Mouse (Mus musculus) thymus, postnatal 36 days (tissue): ENCODE measurements around the gene Lama5.

ENCODE experiments used
- DNase-seq, 2 experiments: peaks; one replicate each; pipeline ENCODE4 v3.0.0; 2022; ENCODE audit warnings: mixed read lengths in 2 of 2

The Lama5 gene

GRCm38 (mm10) chr2:180222250-180222649 lies 3.4 kb downstream of the Lama5 start:
- DNase-seq = no peak

- DNase-seq = no peak
Observed at GRCm38 (mm10) chr2:180221051-180221450, 4.6 kb downstream of the Lama5 start.

- DNase-seq = no peak
Observed at GRCm38 (mm10) chr2:180220165-180220564, 5.5 kb downstream of the Lama5 start.

- no peak for DNase-seq
Observed at GRCm38 (mm10) chr2:180219145-180219943, 6.3 kb downstream of the Lama5 start.

GRCm38 (mm10) chr2:180218677-180219076 lies 7.0 kb downstream of the Lama5 start:
- DNase-seq = no peak

GRCm38 (mm10) chr2:180218241-180218640 lies 7.4 kb downstream of the Lama5 start:
- no peak for DNase-seq

- DNase-seq = no peak
Observed at GRCm38 (mm10) chr2:180217587-180217986, 8.1 kb downstream of the Lama5 start.

- no peak for DNase-seq
Observed at GRCm38 (mm10) chr2:180216921-180217320, 8.7 kb downstream of the Lama5 start.

- DNase-seq = no peak
Observed at GRCm38 (mm10) chr2:180215951-180216350, 9.7 kb downstream of the Lama5 start.

- DNase-seq = no peak
Observed at GRCm38 (mm10) chr2:180215011-180215461, 10.6 kb downstream of the Lama5 start.

- DNase-seq = no peak
Observed at GRCm38 (mm10) chr2:180214352-180214978, 11.2 kb downstream of the Lama5 start.

- DNase-seq = peak in 1 of 2 experiments; percentile 0
Observed at GRCm38 (mm10) chr2:180212255-180212654, 13.4 kb downstream of the Lama5 start.

- DNase-seq = no peak
Observed at GRCm38 (mm10) chr2:180208976-180209375, 16.7 kb downstream of the Lama5 start.

- peak; percentile 16 to 23 for DNase-seq
Observed at GRCm38 (mm10) chr2:180207840-180208239, 17.8 kb downstream of the Lama5 start.

GRCm38 (mm10) chr2:180205956-180206280 lies 19.7 kb downstream of the Lama5 start:
- DNase-seq = no peak

GRCm38 (mm10) chr2:180205083-180205955 lies 20.3 kb downstream of the Lama5 start:
- no peak for DNase-seq

GRCm38 (mm10) chr2:180204501-180204900 lies 21.2 kb downstream of the Lama5 start:
- no peak for DNase-seq

- DNase-seq = no peak
Observed at GRCm38 (mm10) chr2:180202805-180203204, 22.9 kb downstream of the Lama5 start.

- no peak for DNase-seq
Observed at GRCm38 (mm10) chr2:180202263-180202662, 23.4 kb downstream of the Lama5 start.

- no peak for DNase-seq
Observed at GRCm38 (mm10) chr2:180201303-180201702, 24.4 kb downstream of the Lama5 start.

GRCm38 (mm10) chr2:180200681-180201080 lies 25.0 kb downstream of the Lama5 start:
- DNase-seq = no peak

- DNase-seq = no peak
Observed at GRCm38 (mm10) chr2:180198782-180199181, 26.9 kb downstream of the Lama5 start.

GRCm38 (mm10) chr2:180197323-180198037 lies 28.2 kb downstream of the Lama5 start:
- no peak for DNase-seq
